Mouse (Mus musculus) heart, postnatal 0 days (tissue): ENCODE results near the gene Nod2.

Experiments
- CTCF ChIP-seq: IDR thresholded peaks from 2 replicates; pipeline ENCODE4 v1.5.1; 2016; ENCODE audit warnings: antibody characterized with exemption, control low read depth, low read depth
- EP300 ChIP-seq: IDR thresholded peaks from 2 replicates; pipeline ENCODE4 v1.6.1; 2016; ENCODE audit warnings: antibody characterized with exemption, low read depth

DNA sequence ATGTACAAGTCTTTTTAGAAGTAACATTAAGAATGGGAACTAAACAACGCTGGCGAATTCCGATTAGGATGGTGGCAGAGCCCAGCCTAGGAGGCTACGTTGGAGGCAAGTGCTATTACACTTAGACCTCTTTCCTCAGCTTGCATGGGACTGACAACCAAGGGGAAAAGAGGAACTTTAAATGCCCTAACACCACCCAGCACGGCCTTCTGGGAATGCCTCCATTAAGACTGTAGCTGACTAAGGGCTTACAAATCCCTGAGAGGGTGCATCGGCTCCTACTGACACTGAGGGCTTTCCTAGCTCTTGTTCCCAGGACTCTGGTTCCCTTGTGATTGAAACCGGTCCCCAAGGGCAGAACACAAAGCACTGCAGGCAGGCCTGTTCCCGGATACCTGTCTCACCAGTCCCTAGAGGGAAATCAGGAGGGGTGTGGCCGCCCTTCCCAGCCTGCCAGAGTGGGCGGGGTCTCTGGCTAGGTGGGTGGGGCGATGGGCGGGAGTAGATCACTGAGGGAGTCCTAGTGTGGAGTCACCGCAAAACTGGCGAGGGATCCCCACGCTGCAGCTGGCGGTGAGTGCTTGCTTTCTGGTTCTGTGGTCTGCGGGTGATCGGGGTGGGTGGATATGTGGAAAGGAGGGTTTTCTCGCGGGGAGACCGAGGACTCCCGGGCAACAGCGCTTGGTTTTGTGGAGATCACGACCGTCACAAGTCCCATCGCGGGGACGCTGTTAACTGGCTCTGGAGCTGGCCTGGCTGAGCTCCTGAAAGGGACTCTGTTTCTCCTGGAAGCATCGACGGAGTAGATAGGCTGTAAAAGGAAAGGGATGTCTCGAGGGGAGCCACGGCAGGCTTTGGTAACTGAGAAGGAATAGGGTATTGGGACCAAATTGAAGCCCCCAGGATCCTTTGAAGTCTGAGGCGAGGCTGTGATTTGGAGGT is at the start of gene Nod2:
- TF ChIP-seq CTCF: no peak
- no peak for TF ChIP-seq EP300
